Mouse (Mus musculus) heart, postnatal 0 days (tissue): ENCODE data around the gene Aurkb. TPM values are rescaled to one million over a fixed set of nuclear protein-coding genes. Genes with fewer than 3 reads are reported as not detected.

Experiments
- ATAC-seq: fragments of 200-750 bp; cut with Nextera tagmentation; 2 replicates; pipeline ENCODE4 v1.8.0; 2017; ENCODE audit warnings: low read depth, moderate number of reproducible peaks, moderate library complexity; ENCODE audit not compliant: insufficient read depth
- DNase-seq: peaks from one replicate; pipeline ENCODE4 v3.0.0-alpha.2; 2016; ENCODE audit warnings: low spot score
- H3K27ac ChIP-seq: fragments of 300-500 bp; sonication (generic); 2 replicates; pipeline ENCODE4 v1.5.1; 2014; ENCODE audit warnings: low read depth, mild to moderate bottlenecking
- H3K27me3 ChIP-seq: fragments of 300-500 bp; sonication (generic); 2 replicates; pipeline ENCODE4 v1.6.1; 2014; ENCODE audit warnings: low read length, mixed read lengths; ENCODE audit not compliant: control insufficient read depth, insufficient read depth
- H3K36me3 ChIP-seq: fragments of 300-500 bp; sonication (generic); replicated peaks from 2 replicates; pipeline ENCODE4 v1.6.1; 2014; ENCODE audit warnings: low read length, mixed read lengths; ENCODE audit not compliant: control insufficient read depth, insufficient read depth
- H3K4me1 ChIP-seq: fragments of 300-500 bp; sonication (generic); 2 replicates; pipeline ENCODE4 v1.6.1; 2014; ENCODE audit warnings: antibody characterized with exemption; ENCODE audit not compliant: control insufficient read depth, insufficient read depth
- H3K4me2 ChIP-seq: fragments of 300-500 bp; sonication (generic); 2 replicates; pipeline ENCODE4 v1.6.1; 2014; ENCODE audit warnings: low read depth, mild to moderate bottlenecking, low read length, moderate library complexity
- H3K4me3 ChIP-seq: fragments of 300-500 bp; sonication (generic); 2 replicates; pipeline ENCODE4 v1.5.1; 2014; ENCODE audit warnings: low read depth, low read length
- H3K9ac ChIP-seq: fragments of 300-500 bp; sonication (generic); replicated peaks from 2 replicates; pipeline ENCODE4 v1.6.1; 2014; ENCODE audit warnings: low read depth, low read length, mixed read lengths
- H3K9me3 ChIP-seq: fragments of 300-500 bp; sonication (generic); replicated peaks from 2 replicates; pipeline ENCODE4 v1.6.1; 2016; ENCODE audit warnings: low read length; ENCODE audit not compliant: control insufficient read depth
- CTCF ChIP-seq: IDR thresholded peaks from 2 replicates; pipeline ENCODE4 v1.5.1; 2016; ENCODE audit warnings: antibody characterized with exemption, control low read depth, low read depth
- EP300 ChIP-seq: IDR thresholded peaks from 2 replicates; pipeline ENCODE4 v1.6.1; 2016; ENCODE audit warnings: antibody characterized with exemption, low read depth
- WGBS: fragments of 180-500 bp; shearing (Covaris S2); extraction: QIAGEN DNeasy Blood & Tissue Kit; methylation state at CpG from one replicate; pipeline ENCODE4 v1.1.7; 2014; 5-methylcytosine and 5-hydroxymethylcytosine counted together
- polyA plus RNA-seq: library from polyadenylated mRNA; unstranded; fragments of >200 nt; fragmentation: Nextera tagmentation; extraction: Ambion mirVana; gene quantifications from 2 replicates; pipeline ENCODE4 v1.2.1, GENCODE M21; 2015
- total RNA-seq: library from RNA; depleted of rRNA; stranded (reverse); fragments of >200 nt; gene quantifications from 2 replicates; pipeline ENCODE4 v1.2.3, GENCODE M21; 2014; ENCODE audit warnings: low replicate concordance

Gene Aurkb
- total and polyA plus RNA-seq, 2 experiments from 2014 or later = 19.5 to 21.4 TPM

GRCm38 (mm10) chr11:69050748-69051147 lies 5.3 kb downstream of the Aurkb start:
- WGBS = 92% methylated on average over 8 of the region's 8 CpGs
- H3K36me3 ChIP-seq = peaks cover 19% of the 10 kb centered on the region; the same call in 1 of the 2 replicates
- no peaks in the 10 kb centered on the region for H3K27me3 ChIP-seq
- H3K9ac ChIP-seq = no peak overlapping the region
- no peak for TF ChIP-seq EP300
- TF ChIP-seq CTCF = no peak
- H3K4me2 ChIP-seq = no peak overlapping the region
- ATAC-seq (no peak), DNase-seq (no peak)
- H3K4me3 ChIP-seq = no peak overlapping the region
- H3K27ac ChIP-seq = no peak overlapping the region
- no peaks in the 10 kb centered on the region for H3K9me3 ChIP-seq
- H3K4me1 ChIP-seq = peaks cover 11% of the 10 kb centered on the region

- Histone ChIP-seq H3K4me3 (no peak overlapping the region), H3K36me3 (peaks cover 19% of the 10 kb centered on the region; the same call in 1 of the 2 replicates)
These were observed 6.3 kb downstream of the Aurkb start for GRCm38 (mm10) chr11:69051771-69052170.

DNA sequence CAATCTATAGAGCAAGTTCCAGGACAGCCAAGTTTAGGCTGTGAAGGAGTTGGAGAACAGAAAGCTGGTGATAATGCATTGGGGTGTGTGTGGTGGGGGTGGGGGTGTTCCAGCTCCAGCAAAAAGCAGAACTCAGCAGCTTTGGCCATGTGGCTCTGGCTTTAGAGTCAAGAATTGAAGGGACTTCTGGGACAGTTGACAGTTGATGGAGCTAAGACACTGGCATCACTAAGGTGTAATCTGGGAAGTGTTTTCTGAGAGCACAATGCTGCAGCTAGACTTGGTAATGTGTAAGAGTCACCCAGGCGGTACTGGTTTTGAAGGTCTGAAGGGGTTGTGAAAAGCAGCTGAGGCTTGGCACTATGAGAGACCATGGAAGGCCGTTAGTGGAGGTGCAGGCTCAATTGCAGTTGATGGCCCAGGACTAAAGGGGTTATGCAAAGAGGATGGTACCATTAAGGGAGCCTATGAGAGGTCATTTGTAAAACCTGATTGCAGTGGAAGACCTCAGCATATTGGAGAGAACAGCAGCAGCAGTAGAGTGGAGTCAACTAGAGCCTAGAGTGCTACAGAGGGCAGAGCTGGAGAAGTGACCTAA lies 7.5 kb downstream of the Aurkb start:
- H3K27ac ChIP-seq = no peak overlapping the region
- no peak for ATAC-seq
- no peaks in the 10 kb centered on the region for H3K27me3 ChIP-seq
- H3K9ac ChIP-seq = no peak overlapping the region
- DNase-seq = no peak
- TF ChIP-seq CTCF (no peak), EP300 (no peak)
- 0 out of 2 replicates have a peak, but pooled peaks cover under 1% of the 10 kb centered on the region for H3K4me1 ChIP-seq
- WGBS = 91% methylated on average over 2 of the region's 2 CpGs
- H3K4me2 ChIP-seq = no peak overlapping the region
- H3K4me3 ChIP-seq = no peak overlapping the region
- H3K36me3 ChIP-seq = peaks cover 19% of the 10 kb centered on the region; the same call in 1 of the 2 replicates
- no peaks in the 10 kb centered on the region for H3K9me3 ChIP-seq

More at GRCm38 (mm10) chr11:69051771-69052170, 6.3 kb downstream of the Aurkb start:
- DNase-seq (no peak), ATAC-seq (no peak)
- WGBS = 87% methylated on average over 4 of the region's 4 CpGs
- no peaks in the 10 kb centered on the region for H3K9me3 ChIP-seq
- H3K4me1 ChIP-seq = peaks cover 7% of the 10 kb centered on the region
- H3K27ac ChIP-seq = no peak overlapping the region
- TF ChIP-seq EP300 (no peak), CTCF (no peak)
- no peaks in the 10 kb centered on the region for H3K27me3 ChIP-seq
- H3K4me2 ChIP-seq = no peak overlapping the region
- no peak overlapping the region for H3K9ac ChIP-seq

DNA sequence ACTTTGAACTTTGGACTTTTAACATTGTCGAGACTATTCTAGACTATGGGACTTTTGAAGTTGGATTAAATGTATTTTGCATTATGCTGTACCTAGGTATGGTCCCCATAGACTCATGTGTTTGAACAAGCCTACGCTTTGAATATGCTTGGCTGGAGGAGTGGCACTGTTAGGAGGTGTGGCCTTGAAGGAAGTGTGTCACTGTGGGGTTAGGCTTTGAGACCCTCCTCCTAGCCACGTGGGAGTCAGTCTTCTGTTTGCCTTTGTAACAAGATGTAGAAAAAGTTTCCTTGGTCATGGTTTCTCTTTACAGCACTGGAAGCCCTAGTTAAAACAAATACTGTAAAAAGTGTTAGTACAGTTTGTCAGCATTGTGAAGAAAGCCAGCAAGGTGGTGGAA lies 8.4 kb downstream of the Aurkb start:
- H3K36me3 ChIP-seq = peaks cover 19% of the 10 kb centered on the region; the same call in 1 of the 2 replicates
- TF ChIP-seq CTCF = no peak
- TF ChIP-seq EP300 = no peak
- ATAC-seq = no peak

DNA sequence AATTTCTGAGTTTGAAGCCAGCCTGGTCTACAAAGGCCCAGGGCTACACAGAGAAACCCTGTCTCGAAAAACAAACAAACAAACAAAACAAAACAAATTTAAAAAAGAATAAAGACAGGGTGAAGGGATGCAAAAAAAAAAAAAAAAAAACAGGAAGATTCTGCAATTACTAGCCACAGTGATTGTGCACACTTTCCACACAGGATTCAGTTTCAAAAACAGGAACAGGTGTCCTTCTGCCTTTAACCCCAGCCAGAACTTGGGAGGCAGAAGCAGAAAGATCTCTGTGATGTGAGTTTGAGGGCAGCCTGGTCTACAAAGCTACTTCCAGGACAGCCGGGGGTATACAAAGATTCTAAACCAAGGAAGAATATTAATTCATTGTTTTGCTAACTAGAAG lies 12.8 kb downstream of the Aurkb start:
- Histone ChIP-seq H3K27me3 (no peaks in the 10 kb centered on the region), H3K9ac (peak overlapping the region; percentile 92), H3K9me3 (no peaks in the 10 kb centered on the region), H3K27ac (peak overlapping the region; percentile 92), H3K4me3 (peak overlapping the region; percentile 98), H3K4me2 (peak overlapping the region; percentile 90), H3K4me1 (peaks cover 25% of the 10 kb centered on the region), H3K36me3 (no peaks in the 10 kb centered on the region)
- ATAC-seq (no peak), DNase-seq (no peak)
- no peak for TF ChIP-seq EP300
- 56% methylated on average over 2 of the region's 2 CpGs for WGBS

More for the DNA sequence above, 8.4 kb downstream of the Aurkb start:
- no peak overlapping the region for H3K9ac ChIP-seq
- no peak for DNase-seq
- no peak overlapping the region for H3K4me2 ChIP-seq
- H3K27me3 ChIP-seq = no peaks in the 10 kb centered on the region
- no peaks in the 10 kb centered on the region for H3K9me3 ChIP-seq
- H3K4me3 ChIP-seq = no peak overlapping the region
- H3K4me1 ChIP-seq = peaks cover 9% of the 10 kb centered on the region; the same call in 1 of the 2 replicates
- 70% methylated on average over 3 of the region's 3 CpGs for WGBS
- H3K27ac ChIP-seq = no peak overlapping the region
